Mouse (Mus musculus): ENCODE results near the gene Prps1l1. TPM values are rescaled to one million over a fixed set of nuclear protein-coding genes. Genes with fewer than 3 reads are reported as not detected.

Gene Prps1l1
- polyA plus RNA-seq, 1 experiment from 2014 or later = 0.11 TPM

DNA sequence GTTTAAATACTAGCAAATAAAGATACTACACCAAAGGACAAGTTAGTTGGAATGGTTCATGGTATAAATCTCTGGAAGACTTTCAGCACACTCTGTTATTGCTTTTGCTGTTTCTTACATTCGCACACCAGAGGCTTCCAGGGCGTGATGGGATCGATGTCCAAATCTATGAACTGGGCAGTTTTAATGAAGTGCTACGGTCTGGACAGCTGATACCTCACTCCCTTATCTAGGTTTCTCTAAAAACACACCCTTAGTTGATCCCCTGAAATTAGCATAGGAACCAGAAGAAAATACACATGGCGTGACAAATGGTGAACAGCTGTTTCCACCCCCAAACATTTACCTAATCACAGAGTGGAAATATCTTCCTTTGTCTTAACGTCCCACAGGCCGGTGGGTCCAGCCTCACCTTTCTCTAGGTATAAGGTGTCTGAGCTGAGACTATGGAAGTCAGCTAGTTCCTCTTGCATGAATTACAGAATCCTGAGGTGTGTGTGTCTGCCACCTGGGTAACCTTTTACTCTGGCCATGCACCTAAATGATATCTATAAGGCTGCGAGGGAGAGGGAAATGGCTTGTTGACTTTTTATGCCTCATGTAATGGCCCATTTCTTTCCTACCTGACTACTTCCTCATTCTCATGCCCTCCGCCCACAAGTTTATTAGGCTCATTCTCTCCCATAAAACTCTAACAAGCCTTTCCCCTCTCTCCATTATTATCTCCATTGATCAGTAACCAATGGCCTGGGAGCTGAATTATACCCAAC lies 32.1 kb downstream of the Prps1l1 start:
- no peak for ATAC-seq (replicated peaks; ENCODE audit: extremely low read depth, insufficient read depth, low FRiP score)
- Histone ChIP-seq H3K4me1 (ENCODE audit: control insufficient read depth, insufficient read depth, low read length) (no peaks in the 10 kb centered on the region), H3K9ac (ENCODE audit: low read length) (no peak overlapping the region), H3K36me3 (ENCODE audit: control insufficient read depth, insufficient read depth) (no peaks in the 10 kb centered on the region), H3K4me2 (ENCODE audit: low read depth, low read length) (no peak overlapping the region), H3K4me3 (ENCODE audit: low read length) (no peak overlapping the region), H3K27me3 (ENCODE audit: control insufficient read depth, insufficient read depth, low read length) (no peaks in the 10 kb centered on the region), H3K27ac (ENCODE audit: low read length) (no peak overlapping the region), H3K9me3 (replicated peaks; ENCODE audit: control insufficient read depth, low read length) (no peaks in the 10 kb centered on the region)
- WGBS = 76% methylated on average over 9 of the region's 9 CpGs

DNA sequence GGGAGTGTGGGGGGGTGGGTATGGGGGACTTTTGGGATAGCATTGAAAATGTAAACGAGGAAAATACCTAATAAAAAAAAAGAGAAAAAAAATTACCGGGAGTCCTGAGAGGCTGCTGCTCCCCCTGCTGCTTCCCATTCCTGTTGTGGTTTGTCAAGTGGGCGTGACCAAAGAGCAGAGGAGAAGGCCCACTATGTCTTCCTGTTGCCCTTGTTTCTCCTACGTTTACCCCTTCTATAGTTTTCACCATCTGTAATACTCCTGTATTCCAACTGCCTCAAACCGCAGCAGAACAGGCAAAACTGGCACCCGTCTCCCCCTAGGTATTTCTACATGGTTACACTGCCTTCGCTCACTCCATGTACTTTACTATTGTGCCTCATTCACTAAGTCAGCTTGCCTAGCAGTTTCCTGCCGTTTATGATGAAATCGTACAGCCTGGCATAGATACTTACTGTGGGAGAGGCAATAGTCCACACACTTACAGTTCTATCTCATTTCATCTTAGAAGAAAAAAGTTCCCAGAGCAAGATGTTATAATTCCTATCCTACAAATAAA lies 34.2 kb downstream of the Prps1l1 start:
- H3K4me1 ChIP-seq (ENCODE audit: control insufficient read depth, insufficient read depth, low read length) = no peaks in the 10 kb centered on the region
- H3K9ac ChIP-seq (ENCODE audit: low read length) = no peak overlapping the region
- no peak for ATAC-seq (replicated peaks; ENCODE audit: extremely low read depth, insufficient read depth, low FRiP score)
- H3K36me3 ChIP-seq (ENCODE audit: control insufficient read depth, insufficient read depth) = no peaks in the 10 kb centered on the region
- H3K9me3 ChIP-seq (replicated peaks; ENCODE audit: control insufficient read depth, low read length) = no peaks in the 10 kb centered on the region
- no peaks in the 10 kb centered on the region for H3K27me3 ChIP-seq (ENCODE audit: control insufficient read depth, insufficient read depth, low read length)
- H3K27ac ChIP-seq (ENCODE audit: low read length) = no peak overlapping the region
- H3K4me2 ChIP-seq (ENCODE audit: low read depth, low read length) = no peak overlapping the region
- H3K4me3 ChIP-seq (ENCODE audit: low read length) = no peak overlapping the region
- WGBS = 77% methylated on average over 9 of the region's 9 CpGs

GRCm38 (mm10) chr12:35021285-35021684 lies 36.7 kb downstream of the Prps1l1 start:
- Histone ChIP-seq H3K27ac (ENCODE audit: low read length) (no peak overlapping the region), H3K4me3 (ENCODE audit: low read length) (no peak overlapping the region), H3K36me3 (ENCODE audit: control insufficient read depth, insufficient read depth) (no peaks in the 10 kb centered on the region), H3K27me3 (ENCODE audit: control insufficient read depth, insufficient read depth, low read length) (no peaks in the 10 kb centered on the region), H3K9ac (ENCODE audit: low read length) (no peak overlapping the region), H3K9me3 (replicated peaks; ENCODE audit: control insufficient read depth, low read length) (no peaks in the 10 kb centered on the region), H3K4me1 (ENCODE audit: control insufficient read depth, insufficient read depth, low read length) (no peaks in the 10 kb centered on the region), H3K4me2 (ENCODE audit: low read depth, low read length) (no peak overlapping the region)
- WGBS = 77% methylated on average over 9 of the region's 9 CpGs
- ATAC-seq (replicated peaks; ENCODE audit: extremely low read depth, insufficient read depth, low FRiP score) = no peak

DNA sequence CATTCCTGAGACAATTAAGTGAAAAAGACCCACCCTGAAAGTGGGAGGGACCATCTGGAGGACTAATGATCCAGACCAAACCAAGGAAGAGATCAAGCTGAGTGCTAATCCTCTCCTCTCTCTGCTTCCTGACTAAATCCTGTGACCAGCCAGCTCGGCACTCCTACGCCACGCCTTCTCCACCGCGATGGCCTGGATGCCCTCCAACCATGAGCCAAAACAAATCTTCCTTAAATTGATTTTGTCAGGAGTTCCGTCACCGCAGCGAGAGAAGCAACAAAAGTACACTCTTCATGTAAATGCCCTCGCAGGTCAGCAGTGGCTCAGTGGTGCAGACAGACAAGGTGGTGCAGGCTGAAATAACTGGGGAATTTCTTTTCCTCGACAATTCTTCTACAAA lies 37.5 kb downstream of the Prps1l1 start:
- Histone ChIP-seq H3K27me3 (ENCODE audit: control insufficient read depth, insufficient read depth, low read length) (no peaks in the 10 kb centered on the region), H3K4me2 (ENCODE audit: low read depth, low read length) (no peak overlapping the region), H3K4me1 (ENCODE audit: control insufficient read depth, insufficient read depth, low read length) (no peaks in the 10 kb centered on the region), H3K27ac (ENCODE audit: low read length) (no peak overlapping the region), H3K9me3 (replicated peaks; ENCODE audit: control insufficient read depth, low read length) (no peaks in the 10 kb centered on the region), H3K9ac (ENCODE audit: low read length) (no peak overlapping the region), H3K4me3 (ENCODE audit: low read length) (no peak overlapping the region), H3K36me3 (ENCODE audit: control insufficient read depth, insufficient read depth) (no peaks in the 10 kb centered on the region)
- no peak for ATAC-seq (replicated peaks; ENCODE audit: extremely low read depth, insufficient read depth, low FRiP score)
- WGBS = 56% methylated on average over 10 of the region's 10 CpGs

GRCm38 (mm10) chr12:35025916-35026432 lies 41.4 kb downstream of the Prps1l1 start:
- 64% methylated on average over 4 of the region's 4 CpGs for WGBS

GRCm38 (mm10) chr12:35027533-35027932 lies 43.0 kb downstream of the Prps1l1 start:
- no peak overlapping the region for H3K9ac ChIP-seq (ENCODE audit: low read length)
- no peaks in the 10 kb centered on the region for H3K36me3 ChIP-seq (ENCODE audit: control insufficient read depth, insufficient read depth)
- no peaks in the 10 kb centered on the region for H3K27me3 ChIP-seq (ENCODE audit: control insufficient read depth, insufficient read depth, low read length)
- H3K27ac ChIP-seq (ENCODE audit: low read length) = no peak overlapping the region
- no peaks in the 10 kb centered on the region for H3K4me1 ChIP-seq (ENCODE audit: control insufficient read depth, insufficient read depth, low read length)
- H3K9me3 ChIP-seq (replicated peaks; ENCODE audit: control insufficient read depth, low read length) = no peaks in the 10 kb centered on the region
- H3K4me3 ChIP-seq (ENCODE audit: low read length) = no peak overlapping the region
- no peak for ATAC-seq (replicated peaks; ENCODE audit: extremely low read depth, insufficient read depth, low FRiP score)
- 58% methylated on average over 1 of the region's 1 CpGs for WGBS
- no peak overlapping the region for H3K4me2 ChIP-seq (ENCODE audit: low read depth, low read length)

More at GRCm38 (mm10) chr12:35025916-35026432, 41.4 kb downstream of the Prps1l1 start:
- no peak overlapping the region for H3K4me3 ChIP-seq (ENCODE audit: low read length)
- no peak overlapping the region for H3K27ac ChIP-seq (ENCODE audit: low read length)
- H3K9me3 ChIP-seq (replicated peaks; ENCODE audit: control insufficient read depth, low read length) = no peaks in the 10 kb centered on the region
- no peaks in the 10 kb centered on the region for H3K4me1 ChIP-seq (ENCODE audit: control insufficient read depth, insufficient read depth, low read length)
- H3K9ac ChIP-seq (ENCODE audit: low read length) = no peak overlapping the region
- H3K27me3 ChIP-seq (ENCODE audit: control insufficient read depth, insufficient read depth, low read length) = no peaks in the 10 kb centered on the region
- ATAC-seq (replicated peaks; ENCODE audit: extremely low read depth, insufficient read depth, low FRiP score) = no peak
- H3K4me2 ChIP-seq (ENCODE audit: low read depth, low read length) = no peak overlapping the region
- no peaks in the 10 kb centered on the region for H3K36me3 ChIP-seq (ENCODE audit: control insufficient read depth, insufficient read depth)

Other genes starting within 250 kb of the Prps1l1 start
- 21.4 and 25.5 TPM in 2 replicates for gene Hdac9, start 67.7 kb upstream of the Prps1l1 start, polyA plus RNA-seq (2015; fragmentation: Nextera tagmentation; extraction: Ambion mirVana)
- 33.8 and 36.1 TPM in 2 replicates for gene Snx13, start 62.4 kb downstream of the Prps1l1 start, polyA plus RNA-seq (2015; fragmentation: Nextera tagmentation; extraction: Ambion mirVana)